Mouse (Mus musculus) heart, embryonic 14.5 days (tissue): ENCODE measurements around the gene Mtss1l. TPM values are rescaled to one million over a fixed set of nuclear protein-coding genes. Genes with fewer than 3 reads are reported as not detected.
A peak's percentile ranks its signal among the peaks of the same experiment; 100 is the strongest.

Experiments used
- ATAC-seq: fragments of 200-750 bp; cut with Nextera tagmentation; 2 replicates; pipeline ENCODE4 v1.8.0; 2017; ENCODE audit warnings: low read depth, moderate TSS enrichment; ENCODE audit not compliant: insufficient number of reproducible peaks, insufficient read depth, low FRiP score
- H3K27ac ChIP-seq, 2 experiments: fragments of 200-500 bp in 1 of 2; fragments of 300-500 bp in 1 of 2; sonication (generic) in 1 of 2; replicated peaks in 1 of 2; 2 replicates each; pipeline ENCODE4 v1.5.1; 2012 to 2014; ENCODE audit warnings: low read depth in 2 of 2, low read length in 2 of 2, control low read depth in 1 of 2, mild to moderate bottlenecking in 1 of 2, mixed read lengths in 1 of 2; ENCODE audit not compliant: control insufficient read depth in 1 of 2, insufficient read depth in 1 of 2
- H3K27me3 ChIP-seq: fragments of 300-500 bp; sonication (generic); 2 replicates; pipeline ENCODE4 v1.6.1; 2014; ENCODE audit warnings: mild to moderate bottlenecking, low read length, control low read depth; ENCODE audit not compliant: control insufficient read depth, insufficient read depth
- H3K36me3 ChIP-seq: fragments of 300-500 bp; sonication (generic); 2 replicates; pipeline ENCODE4 v1.6.1; 2014; ENCODE audit warnings: mild to moderate bottlenecking, control low read depth, low read length, mixed read lengths; ENCODE audit not compliant: control insufficient read depth, insufficient read depth
- H3K4me1 ChIP-seq, 2 experiments: fragments of 200-500 bp in 1 of 2; fragments of 300-500 bp in 1 of 2; sonication (generic) in 1 of 2; 2 replicates each; pipeline ENCODE4 v1.6.1; 2012 to 2014; ENCODE audit warnings: low read length in 2 of 2, control low read depth in 1 of 2, mixed read lengths in 1 of 2; ENCODE audit not compliant: control insufficient read depth in 2 of 2, insufficient read depth in 2 of 2
- H3K4me2 ChIP-seq: fragments of 300-500 bp; sonication (generic); 2 replicates; pipeline ENCODE4 v1.6.1; 2014; ENCODE audit warnings: mild to moderate bottlenecking, low read length
- H3K4me3 ChIP-seq, 2 experiments: fragments of 200-500 bp in 1 of 2; fragments of 300-500 bp in 1 of 2; sonication (generic) in 1 of 2; 2 replicates each; pipeline ENCODE4 v1.5.1; 2012 to 2014; ENCODE audit warnings: low read length in 2 of 2, mild to moderate bottlenecking in 2 of 2, control low read depth in 1 of 2, low read depth in 1 of 2, moderate library complexity in 1 of 2; ENCODE audit not compliant: control insufficient read depth in 1 of 2, insufficient read depth in 1 of 2
- H3K9ac ChIP-seq: fragments of 300-500 bp; sonication (generic); 2 replicates; pipeline ENCODE4 v1.6.1; 2014; ENCODE audit warnings: mild to moderate bottlenecking, low read length
- H3K9me3 ChIP-seq: fragments of 300-500 bp; sonication (generic); 2 replicates; pipeline ENCODE4 v1.6.1; 2016; ENCODE audit warnings: low read length, control low read depth; ENCODE audit not compliant: control insufficient read depth
- WGBS: fragments of 180-500 bp; shearing (Covaris S2); extraction: QIAGEN DNeasy Blood & Tissue Kit; methylation state at CpG from one replicate; pipeline ENCODE4 v1.1.7; 2014; 5-methylcytosine and 5-hydroxymethylcytosine counted together
- polyA plus RNA-seq: library from polyadenylated mRNA; unstranded; fragments of >200 nt; fragmentation: Nextera tagmentation; extraction: Ambion mirVana; gene quantifications from 2 replicates; pipeline ENCODE4 v1.2.1, GENCODE M21; 2014

The Mtss1l gene
- polyA plus RNA-seq, 1 experiment from 2014 or later: 17.6 TPM

DNA sequence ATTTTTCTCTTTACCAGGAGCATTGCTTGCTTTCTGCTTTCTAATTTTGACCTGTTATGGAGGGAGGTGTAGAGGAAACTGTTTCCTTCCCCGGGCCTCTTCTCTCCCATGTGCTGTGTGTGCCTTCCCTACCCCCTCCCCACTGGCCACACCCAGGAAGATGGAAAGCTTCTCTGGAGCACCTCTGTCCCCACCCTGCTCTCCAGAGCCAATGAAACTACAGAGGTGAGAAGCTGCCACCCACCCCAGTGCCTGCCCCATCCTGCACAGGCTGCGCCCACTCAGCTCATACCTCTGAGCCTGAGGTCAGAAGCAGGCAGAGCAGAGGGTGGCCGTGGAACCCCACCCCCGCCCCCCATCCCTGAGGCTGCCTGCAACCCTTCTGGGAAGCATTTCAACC is 33.4 kb downstream of the Mtss1l start:
- H3K27me3 ChIP-seq: no peaks in the 10 kb centered on the region
- no peak overlapping the region for H3K9ac ChIP-seq
- no peaks in the 10 kb centered on the region for H3K4me1 ChIP-seq
- H3K4me2 ChIP-seq: no peak overlapping the region
- 44% methylated on average over 4 of the region's 4 CpGs for WGBS
- no peaks in the 10 kb centered on the region for H3K36me3 ChIP-seq
- H3K4me3 ChIP-seq: no peak overlapping the region
- no peak overlapping the region for H3K27ac ChIP-seq
- peak; percentile 10; the same call in 1 of the 2 replicates for ATAC-seq
- H3K9me3 ChIP-seq: no peaks in the 10 kb centered on the region

DNA sequence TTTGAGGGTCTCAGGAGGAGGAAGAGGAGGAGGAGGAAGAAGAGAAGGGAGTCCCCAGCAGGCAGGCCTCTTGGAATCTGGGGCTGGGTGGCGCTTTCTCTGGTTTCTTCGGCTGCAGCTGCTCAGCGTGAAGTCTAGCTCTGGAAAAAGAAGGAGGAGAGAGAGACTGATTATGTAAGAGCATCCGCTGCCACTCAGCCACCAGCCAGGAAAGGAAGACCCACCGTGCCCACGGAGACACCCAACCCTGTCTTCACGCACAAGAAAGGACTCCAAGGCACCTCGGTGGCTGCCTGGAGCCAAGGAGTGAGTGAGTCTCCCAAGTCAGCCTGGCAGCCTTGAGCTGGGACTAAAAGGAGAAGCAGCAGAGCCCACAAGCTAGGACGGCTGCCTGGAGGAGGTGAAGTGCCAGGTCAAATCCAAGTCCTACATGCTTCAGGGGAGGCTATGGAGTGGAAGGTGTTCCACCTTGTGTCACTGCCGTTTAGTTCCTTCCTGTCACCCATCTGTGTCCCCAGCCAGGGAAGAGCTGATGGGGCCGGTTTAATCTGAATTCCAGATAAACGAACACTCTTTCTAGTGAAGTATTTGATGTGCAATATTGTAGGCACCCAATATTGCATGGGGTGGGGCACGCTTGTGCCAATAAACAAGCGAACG is 34.4 kb downstream of the Mtss1l start:
- no peak overlapping the region for H3K9ac ChIP-seq
- no peak overlapping the region for H3K27ac ChIP-seq
- H3K4me1 ChIP-seq: peaks cover 0 to 1% of the 10 kb centered on the region in 2 experiments; a peak in 3 of 4 replicates
- no peaks in the 10 kb centered on the region for H3K9me3 ChIP-seq
- 52% methylated on average over 15 of the region's 15 CpGs for WGBS
- no peak overlapping the region for H3K4me3 ChIP-seq
- no peak overlapping the region for H3K4me2 ChIP-seq
- no peaks in the 10 kb centered on the region for H3K36me3 ChIP-seq
- no peaks in the 10 kb centered on the region for H3K27me3 ChIP-seq
- ATAC-seq: no peak

DNA sequence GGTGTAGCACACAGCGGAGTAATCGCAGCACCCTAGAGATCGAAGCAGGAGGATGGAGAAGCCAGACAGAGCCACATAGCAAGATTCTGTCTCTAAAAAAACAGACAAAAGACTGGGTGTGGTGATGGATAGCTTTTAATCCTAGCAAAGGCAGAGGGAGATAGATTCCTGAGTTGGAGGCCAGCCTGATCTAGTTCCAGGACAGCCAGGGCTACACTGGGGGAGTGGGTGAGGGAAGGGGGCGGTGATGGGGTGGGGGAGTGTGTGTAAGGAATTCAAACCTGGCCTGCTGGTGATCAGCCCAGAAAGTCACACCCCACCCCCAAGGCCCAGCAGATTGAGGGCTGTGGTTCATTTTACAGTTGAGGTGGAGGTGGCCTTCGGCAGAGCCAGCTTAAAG is 34.9 kb downstream of the Mtss1l start:
- H3K9me3 ChIP-seq: no peaks in the 10 kb centered on the region
- no peak overlapping the region for H3K27ac ChIP-seq
- no peaks in the 10 kb centered on the region for H3K27me3 ChIP-seq
- ATAC-seq: no peak
- peaks cover 4 to 5% of the 10 kb centered on the region in 2 experiments; a peak in 3 of 4 replicates for H3K4me1 ChIP-seq
- H3K4me2 ChIP-seq: no peak overlapping the region
- no peak overlapping the region for H3K9ac ChIP-seq
- H3K36me3 ChIP-seq: no peaks in the 10 kb centered on the region
- whole genome bisulfite sequencing: 84% methylated on average over 5 of the region's 5 CpGs
- H3K4me3 ChIP-seq: no peak overlapping the region

DNA sequence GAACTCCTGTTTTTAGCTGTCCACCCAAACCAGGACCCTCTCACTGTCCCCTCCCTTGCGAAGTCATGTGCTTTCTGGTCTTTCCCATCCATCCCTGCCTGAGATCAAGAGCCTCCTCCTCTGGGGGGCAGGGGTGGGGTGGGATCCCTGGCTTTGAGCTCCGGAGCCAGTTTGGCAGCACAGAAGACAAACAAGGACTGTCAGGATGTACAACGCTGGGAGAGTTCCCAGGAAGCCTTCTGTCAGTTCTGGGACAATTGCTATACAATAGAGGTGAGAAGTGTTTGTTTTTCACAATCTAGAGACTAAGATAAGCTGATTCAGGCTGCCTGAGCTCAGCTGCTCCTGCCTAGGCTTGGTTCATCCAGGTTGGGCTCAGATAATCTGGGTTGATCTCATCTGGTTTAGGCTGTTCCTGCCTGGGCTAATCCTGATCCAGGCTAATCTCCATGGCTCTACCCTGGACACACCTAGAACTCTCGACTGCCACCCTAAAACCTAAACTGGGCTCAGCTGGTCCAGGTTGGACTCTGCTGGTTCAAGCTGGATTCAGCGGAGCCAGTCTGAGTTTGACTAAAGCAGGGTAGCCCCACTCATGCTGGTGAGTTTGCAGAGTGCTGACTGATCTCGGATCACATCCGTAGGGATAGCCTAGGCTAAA is 39.1 kb downstream of the Mtss1l start:
- H3K9me3 ChIP-seq: no peaks in the 10 kb centered on the region
- no peak overlapping the region for H3K4me2 ChIP-seq
- peak overlapping the region in 1 of 2 experiments; percentile 44; a peak in 1 of 4 replicates for H3K27ac ChIP-seq
- peaks cover 7 to 9% of the 10 kb centered on the region in 2 experiments; a peak in 3 of 4 replicates for H3K4me1 ChIP-seq
- H3K27me3 ChIP-seq: no peaks in the 10 kb centered on the region
- H3K9ac ChIP-seq: no peak overlapping the region
- no peak overlapping the region for H3K4me3 ChIP-seq
- no peak for ATAC-seq
- WGBS: 58% methylated on average over 7 of the region's 7 CpGs
- H3K36me3 ChIP-seq: no peaks in the 10 kb centered on the region

DNA sequence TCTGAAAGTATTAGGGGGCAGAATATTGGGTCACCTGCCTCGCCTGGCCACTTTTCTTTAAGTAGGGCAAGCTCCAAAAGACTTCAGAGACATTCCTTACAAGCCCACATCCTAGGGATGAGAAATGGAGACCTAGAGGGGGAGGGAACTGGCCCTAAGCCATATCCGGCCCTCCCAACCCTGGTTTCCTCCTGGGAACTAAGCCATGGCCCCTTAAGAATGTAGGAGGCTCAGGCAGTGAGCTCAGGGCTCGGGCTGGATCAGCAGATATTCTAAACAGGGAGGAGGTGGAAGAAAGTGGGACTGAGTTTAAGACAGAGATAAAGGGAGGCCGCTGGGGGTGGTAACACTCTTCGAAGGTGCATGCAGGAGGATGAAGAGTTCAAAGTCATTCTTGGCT is 39.9 kb downstream of the Mtss1l start:
- Histone ChIP-seq H3K9ac (no peak overlapping the region), H3K9me3 (no peaks in the 10 kb centered on the region), H3K4me3 (no peak overlapping the region), H3K27me3 (no peaks in the 10 kb centered on the region), H3K36me3 (no peaks in the 10 kb centered on the region), H3K4me2 (no peak overlapping the region), H3K4me1 (peaks cover 7 to 9% of the 10 kb centered on the region in 2 experiments; a peak in 3 of 4 replicates), H3K27ac (peak overlapping the region in 1 of 2 experiments; percentile 44; a peak in 1 of 4 replicates)
- 27% methylated on average over 5 of the region's 5 CpGs for WGBS
- ATAC-seq: peak; percentile 61; the same call in 1 of the 2 replicates

DNA sequence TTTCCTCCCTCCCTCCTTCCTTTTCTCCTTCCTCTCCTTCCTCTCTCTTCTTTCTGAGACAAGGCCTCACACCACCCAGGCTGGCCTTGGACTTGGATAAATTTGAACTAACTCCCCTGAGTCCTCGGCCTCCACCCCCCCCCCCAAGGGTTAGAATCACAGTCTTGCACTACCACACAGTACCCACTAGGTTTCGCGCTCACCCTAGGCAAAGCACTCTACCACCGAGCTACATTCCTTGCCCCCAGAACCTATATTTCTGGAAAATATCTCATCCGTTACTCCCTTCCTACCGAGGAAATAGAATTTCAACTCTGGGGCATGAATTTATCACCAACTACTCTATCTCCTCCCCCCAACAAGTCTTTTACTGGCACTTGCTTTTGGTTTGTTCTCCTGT is 40.7 kb downstream of the Mtss1l start:
- no peak overlapping the region for H3K27ac ChIP-seq
- peaks cover 7 to 9% of the 10 kb centered on the region in 2 experiments; a peak in 3 of 4 replicates for H3K4me1 ChIP-seq
- no peaks in the 10 kb centered on the region for H3K9me3 ChIP-seq
- WGBS: 49% methylated on average over 6 of the region's 6 CpGs
- H3K9ac ChIP-seq: no peak overlapping the region
- H3K36me3 ChIP-seq: no peaks in the 10 kb centered on the region
- no peaks in the 10 kb centered on the region for H3K27me3 ChIP-seq
- ATAC-seq: no peak
- no peak overlapping the region for H3K4me2 ChIP-seq
- no peak overlapping the region for H3K4me3 ChIP-seq

DNA sequence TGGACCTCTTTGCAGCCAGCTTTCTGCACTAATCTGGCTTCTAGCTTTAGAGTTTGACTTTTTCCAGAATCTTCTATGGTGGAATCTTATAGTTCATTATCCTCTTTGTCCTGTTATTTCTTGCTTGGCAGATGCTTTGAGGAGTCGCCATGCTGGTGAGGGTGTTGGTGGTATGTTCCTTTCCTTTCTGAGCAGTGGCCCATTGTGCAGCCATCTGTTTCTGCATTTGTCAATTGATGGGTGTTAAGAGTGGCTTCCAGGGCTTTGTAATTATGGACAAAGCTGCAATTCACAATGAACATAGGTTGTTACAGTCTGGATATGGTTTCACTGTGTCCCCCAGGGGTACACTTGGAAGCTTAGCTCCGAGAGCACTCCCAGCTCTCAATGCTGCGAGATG is 43.4 kb downstream of the Mtss1l start:
- no peak for ATAC-seq
- Histone ChIP-seq H3K9me3 (no peaks in the 10 kb centered on the region), H3K4me2 (no peak overlapping the region), H3K9ac (no peak overlapping the region), H3K4me3 (no peak overlapping the region), H3K27me3 (no peaks in the 10 kb centered on the region), H3K36me3 (no peaks in the 10 kb centered on the region), H3K4me1 (peaks cover 7 to 9% of the 10 kb centered on the region in 2 experiments; a peak in 3 of 4 replicates), H3K27ac (no peak overlapping the region)
- WGBS: 82% methylated on average over 3 of the region's 3 CpGs
